Mouse (Mus musculus) heart, embryonic 11.5 days (tissue): ENCODE results near the gene Jak3. TPM values are rescaled to one million over a fixed set of nuclear protein-coding genes. Genes with fewer than 3 reads are reported as not detected.

ENCODE experiments used
- ATAC-seq: fragments of 200-750 bp; cut with Nextera tagmentation; replicated peaks from 2 replicates; pipeline ENCODE4 v1.8.0; 2017; ENCODE audit warnings: moderate library complexity; ENCODE audit not compliant: insufficient number of reproducible peaks, low FRiP score, low TSS enrichment
- H3K27ac ChIP-seq: fragments of 300-500 bp; sonication (generic); 2 replicates; pipeline ENCODE4 v1.5.1; 2014; ENCODE audit warnings: mild to moderate bottlenecking, low read depth, low read length
- H3K27me3 ChIP-seq: fragments of 300-500 bp; sonication (generic); 2 replicates; pipeline ENCODE4 v1.6.1; 2014; ENCODE audit warnings: mild to moderate bottlenecking, low read length, mixed read lengths; ENCODE audit not compliant: control insufficient read depth, insufficient read depth
- H3K36me3 ChIP-seq: fragments of 300-500 bp; sonication (generic); 2 replicates; pipeline ENCODE4 v1.6.1; 2014; ENCODE audit warnings: mild to moderate bottlenecking, low read length, moderate library complexity, mixed read lengths; ENCODE audit not compliant: control insufficient read depth, insufficient read depth
- H3K4me1 ChIP-seq: fragments of 300-500 bp; sonication (generic); 2 replicates; pipeline ENCODE4 v1.6.1; 2014; ENCODE audit warnings: low read length; ENCODE audit not compliant: control insufficient read depth, insufficient read depth
- H3K4me2 ChIP-seq: fragments of 300-500 bp; sonication (generic); 2 replicates; pipeline ENCODE4 v1.6.1; 2014; ENCODE audit warnings: mild to moderate bottlenecking, moderate library complexity
- H3K4me3 ChIP-seq: fragments of 300-500 bp; sonication (generic); 2 replicates; pipeline ENCODE4 v1.5.1; 2014; ENCODE audit warnings: low read depth, low read length
- H3K9ac ChIP-seq: fragments of 300-500 bp; sonication (generic); 2 replicates; pipeline ENCODE4 v1.6.1; 2014; ENCODE audit warnings: mild to moderate bottlenecking, low read depth, low read length, moderate library complexity
- H3K9me3 ChIP-seq: fragments of 300-500 bp; sonication (generic); replicated peaks from 2 replicates; pipeline ENCODE4 v1.6.1; 2016; ENCODE audit warnings: low read length; ENCODE audit not compliant: control insufficient read depth
- WGBS: fragments of 180-500 bp; shearing (Covaris S2); extraction: QIAGEN DNeasy Blood & Tissue Kit; methylation state at CpG from one replicate; pipeline ENCODE4 v1.1.7; 2014; ENCODE audit not compliant: insufficient replicate concordance; 5-methylcytosine and 5-hydroxymethylcytosine counted together
- polyA plus RNA-seq: library from polyadenylated mRNA; unstranded; fragments of >200 nt; fragmentation: Nextera tagmentation; extraction: Ambion mirVana; gene quantifications from 2 replicates; pipeline ENCODE4 v1.2.1, GENCODE M21; 2014

The Jak3 gene
- polyA plus RNA-seq, 1 experiment from 2014 or later = 4.9 TPM

DNA sequence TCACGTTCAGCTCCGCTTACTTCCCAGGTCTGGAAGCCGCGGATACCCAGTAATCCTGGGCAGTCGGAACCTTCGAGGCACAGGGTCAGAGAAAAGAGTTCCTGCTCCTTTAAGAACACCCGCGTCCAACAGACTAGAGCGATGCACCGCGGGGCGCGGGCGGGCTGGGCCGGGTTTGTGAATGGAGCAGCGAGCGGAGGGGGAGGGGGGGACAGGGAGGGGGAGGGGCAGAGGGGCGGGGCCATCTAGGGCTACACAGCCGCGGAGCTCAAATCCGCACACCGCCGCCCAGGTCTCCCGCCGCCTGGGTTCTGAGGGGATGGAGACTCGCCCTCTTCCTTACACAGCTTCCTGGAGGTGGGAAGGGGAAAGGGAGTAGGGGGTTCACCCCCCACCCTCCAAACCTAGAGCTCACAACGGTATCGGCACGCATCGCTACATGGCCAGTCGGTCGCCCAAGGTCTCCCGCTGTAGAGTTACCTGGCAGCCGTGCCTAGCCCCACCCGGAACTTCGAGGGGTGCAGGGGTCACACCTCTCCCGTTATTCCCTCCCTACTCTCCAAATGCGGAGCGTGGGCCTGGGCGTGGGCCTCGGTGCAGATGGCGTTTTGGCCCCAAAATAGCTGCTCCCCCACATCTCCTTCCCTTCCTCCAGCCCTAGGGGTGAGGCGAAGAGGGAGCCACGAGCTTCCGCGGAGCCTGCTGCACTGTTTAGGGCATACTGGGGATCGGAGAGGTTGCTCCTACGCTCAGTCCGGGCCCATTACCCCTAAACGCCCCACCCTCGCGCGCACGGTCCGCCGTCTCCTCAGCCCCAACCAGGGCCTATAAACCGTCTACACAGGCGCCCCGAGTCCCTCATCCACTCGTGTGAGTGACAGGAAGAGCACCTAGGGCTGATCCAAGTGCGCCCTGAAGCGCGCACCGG, 5.2 kb upstream of the Jak3 start:
- Histone ChIP-seq H3K4me1 (peaks cover 32% of the 10 kb centered on the region), H3K4me3 (peak overlapping the region; percentile 45), H3K9ac (0 out of 2 replicates have a peak overlapping the region, but pooled peaks have one; percentile 43), H3K36me3 (no peaks in the 10 kb centered on the region), H3K27ac (no peak overlapping the region), H3K9me3 (no peaks in the 10 kb centered on the region), H3K4me2 (peak overlapping the region; percentile 94), H3K27me3 (peaks cover 15% of the 10 kb centered on the region)
- 0 out of 2 replicates have a peak, but pooled peaks have one; percentile 7 for ATAC-seq
- WGBS = 1% methylated on average over 58 of the region's 64 CpGs

DNA sequence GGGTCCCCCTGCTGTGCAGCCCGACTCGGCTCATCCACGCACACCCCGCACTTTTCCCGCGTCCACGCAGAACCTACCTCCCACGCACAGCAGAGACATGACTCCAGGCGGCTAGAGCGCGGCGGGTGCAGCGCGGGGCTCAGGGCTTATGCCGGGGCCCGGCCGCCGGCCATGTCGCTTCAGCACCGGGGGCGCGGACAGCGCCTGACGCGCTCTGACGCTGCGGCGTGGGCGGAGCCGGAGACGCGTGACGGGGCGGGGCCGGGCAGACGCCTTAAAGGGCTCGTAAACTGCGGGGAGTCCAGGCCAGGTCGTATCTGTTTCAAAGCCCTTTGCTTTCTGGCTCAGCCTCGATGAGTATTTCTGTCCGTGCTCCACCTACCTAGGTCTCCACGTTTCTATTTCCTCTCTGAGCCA, 4.5 kb upstream of the Jak3 start, which contains the start of gene Unc13a:
Gene Unc13a (minus strand): TSS at position 209 of the 417 bp plus-strand sequence.
- under 1% methylated on average over 42 of the region's 42 CpGs for WGBS
- H3K9me3 ChIP-seq = no peaks in the 10 kb centered on the region
- no peak within 1 kb of the TSS for H3K27ac ChIP-seq
- peaks cover 15% of the 10 kb centered on the region for H3K27me3 ChIP-seq
- H3K4me1 ChIP-seq = peaks cover 37% of the 10 kb centered on the region
- ATAC-seq = peak; percentile 35
- H3K36me3 ChIP-seq = no peaks in the 10 kb centered on the region
- peak within 1 kb of the TSS; percentile 94 for H3K4me2 ChIP-seq
- peak within 1 kb of the TSS; percentile 45 for H3K4me3 ChIP-seq
- 0 out of 2 replicates have a peak within 1 kb of the TSS, but pooled peaks have one; percentile 18 for H3K9ac ChIP-seq

DNA sequence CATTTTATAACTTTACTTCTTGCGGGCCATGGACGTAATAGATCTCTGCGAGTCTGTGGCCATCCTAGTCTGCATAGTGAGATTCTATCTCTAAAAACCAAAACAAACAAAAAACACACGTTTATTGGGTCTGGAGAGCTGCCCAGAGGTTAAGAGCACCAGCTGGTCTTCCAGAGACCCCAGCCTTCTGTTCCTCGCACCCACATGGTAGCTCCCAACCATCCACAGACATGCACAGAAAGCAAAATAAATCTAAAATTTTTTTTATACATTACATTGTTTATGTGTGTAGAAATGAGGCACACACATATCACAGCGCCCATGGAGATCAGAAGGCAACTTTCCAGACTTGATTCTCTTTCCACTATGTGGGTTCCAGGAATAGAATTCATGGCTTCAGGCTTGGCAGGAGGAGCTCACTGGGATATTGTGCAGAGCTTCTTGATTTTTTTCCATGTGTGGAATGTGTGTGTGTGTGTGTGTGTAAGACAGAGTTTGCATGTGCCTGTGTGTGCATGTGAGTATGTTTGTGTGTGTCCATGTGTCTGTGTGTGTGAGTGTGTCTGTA, 3.8 kb upstream of the Jak3 start:
- Histone ChIP-seq H3K27me3 (peaks cover 15% of the 10 kb centered on the region), H3K9me3 (no peaks in the 10 kb centered on the region), H3K4me1 (peaks cover 36% of the 10 kb centered on the region), H3K27ac (no peak overlapping the region), H3K4me3 (peak overlapping the region; percentile 45; the same call in 1 of the 2 replicates), H3K4me2 (peak overlapping the region; percentile 94), H3K36me3 (no peaks in the 10 kb centered on the region), H3K9ac (0 out of 2 replicates have a peak overlapping the region, but pooled peaks have one; percentile 18)
- WGBS = 64% methylated on average over 6 of the region's 6 CpGs
- no peak for ATAC-seq

DNA sequence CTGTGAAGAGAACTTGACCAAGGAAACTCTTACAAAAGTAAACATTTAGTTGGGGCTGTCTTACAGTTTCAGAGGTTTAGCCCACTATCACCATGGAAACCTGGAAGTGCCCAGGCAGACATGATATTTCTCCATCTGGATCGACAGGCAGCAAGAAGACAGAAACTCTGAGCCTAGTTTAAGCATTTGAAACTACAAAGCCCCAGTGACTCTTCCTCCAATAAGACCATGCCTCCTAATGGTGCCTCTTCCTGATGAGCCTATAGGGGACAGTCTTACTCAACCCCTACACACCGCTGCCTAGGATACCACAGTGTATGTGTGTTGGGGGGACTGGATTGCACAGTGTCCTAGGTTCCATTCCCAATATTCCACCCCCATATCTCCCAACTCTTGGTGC, 2.0 kb upstream of the Jak3 start:
- no peak for ATAC-seq
- H3K4me2 ChIP-seq = no peak overlapping the region
- H3K4me1 ChIP-seq = peaks cover 22% of the 10 kb centered on the region
- H3K9ac ChIP-seq = no peak overlapping the region
- no peaks in the 10 kb centered on the region for H3K9me3 ChIP-seq
- peaks cover 33% of the 10 kb centered on the region for H3K27me3 ChIP-seq
- no peak overlapping the region for H3K27ac ChIP-seq
- H3K36me3 ChIP-seq = no peaks in the 10 kb centered on the region
- H3K4me3 ChIP-seq = no peak overlapping the region
- 60% methylated on average over 2 of the region's 2 CpGs for WGBS

DNA sequence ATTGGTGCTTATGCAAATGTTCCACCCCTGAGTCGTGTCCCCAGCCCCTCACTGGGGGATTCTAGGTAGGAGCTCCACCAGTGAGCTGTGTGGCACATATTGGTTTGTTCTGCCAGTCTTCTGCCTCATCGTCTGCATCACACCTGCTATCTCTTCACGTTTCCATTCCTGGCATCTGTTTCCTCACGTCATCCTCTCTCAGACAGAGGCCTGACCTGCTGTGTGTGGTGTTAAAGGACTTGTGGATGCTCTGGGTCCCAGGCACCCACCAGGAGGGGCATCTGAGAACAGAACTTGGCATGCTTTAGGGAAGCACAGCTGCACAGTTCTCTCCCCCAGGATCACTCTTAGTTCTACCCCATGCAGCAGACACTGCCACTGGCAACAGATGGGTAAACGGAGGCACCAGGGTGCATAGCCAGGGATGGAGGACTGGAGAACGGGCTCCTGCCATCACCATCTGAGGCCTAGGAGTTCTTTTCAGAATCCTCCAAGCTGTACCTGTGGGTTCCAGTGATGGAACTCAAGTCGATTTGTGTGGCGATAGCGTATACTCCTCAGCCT, 558 bp upstream of the Jak3 start:
- no peaks in the 10 kb centered on the region for H3K9me3 ChIP-seq
- peak overlapping the region; percentile 80 for H3K4me3 ChIP-seq
- ATAC-seq = no peak
- no peaks in the 10 kb centered on the region for H3K36me3 ChIP-seq
- 38% methylated on average over 9 of the region's 9 CpGs for WGBS
- peaks cover 42% of the 10 kb centered on the region for H3K27me3 ChIP-seq
- H3K4me2 ChIP-seq = peak overlapping the region; percentile 93
- peaks cover 23% of the 10 kb centered on the region for H3K4me1 ChIP-seq
- H3K9ac ChIP-seq = peak overlapping the region; percentile 89
- no peak overlapping the region for H3K27ac ChIP-seq

DNA sequence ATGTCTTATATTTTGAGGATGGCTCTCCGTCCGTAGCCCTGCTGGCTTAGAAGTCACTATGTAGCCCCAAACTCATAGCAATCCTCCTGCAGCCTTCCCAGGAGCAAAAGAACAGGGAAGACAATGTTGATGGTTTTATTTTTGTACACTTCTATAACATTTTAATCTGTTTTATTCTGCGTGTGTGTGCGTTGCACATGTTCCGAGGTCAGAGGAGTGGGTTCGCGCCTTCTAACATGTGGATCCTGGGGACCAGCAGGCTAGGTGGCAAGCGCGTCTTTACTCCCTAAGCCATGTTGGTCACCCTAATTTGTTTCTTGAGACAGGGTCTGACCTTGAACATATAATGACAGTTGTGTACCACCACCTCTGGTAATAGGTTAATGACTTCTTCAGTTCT, 707 bp downstream of the Jak3 start:
- WGBS = 58% methylated on average over 9 of the region's 9 CpGs
- peak overlapping the region; percentile 80 for H3K4me3 ChIP-seq
- H3K27me3 ChIP-seq = peaks cover 54% of the 10 kb centered on the region
- peak overlapping the region; percentile 93 for H3K4me2 ChIP-seq
- peaks cover 23% of the 10 kb centered on the region for H3K4me1 ChIP-seq
- 0 out of 2 replicates have a peak overlapping the region, but pooled peaks have one; percentile 3 for H3K27ac ChIP-seq
- H3K9me3 ChIP-seq = no peaks in the 10 kb centered on the region
- peak overlapping the region; percentile 89 for H3K9ac ChIP-seq
- no peak for ATAC-seq
- H3K36me3 ChIP-seq = no peaks in the 10 kb centered on the region

DNA sequence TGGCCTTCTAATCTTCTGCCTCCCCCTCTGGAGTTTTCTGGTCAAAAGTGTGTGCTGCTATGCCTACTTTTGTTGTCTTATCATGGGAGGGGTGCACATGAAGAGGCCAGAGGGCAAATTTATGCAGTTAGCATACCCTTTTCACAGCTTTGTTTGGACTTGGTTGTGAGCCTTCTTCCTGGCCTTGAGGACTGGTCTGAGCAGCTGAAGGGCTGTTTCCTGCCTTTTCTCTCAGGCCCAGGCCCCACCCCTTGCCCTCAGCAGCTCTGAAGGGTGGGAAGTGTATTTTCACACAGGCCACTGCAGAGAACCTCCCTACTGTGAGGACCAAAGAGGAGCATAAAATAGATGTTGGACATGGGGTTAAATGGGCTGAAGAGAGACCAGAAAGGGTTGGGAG, 1.5 kb downstream of the Jak3 start:
- Histone ChIP-seq H3K9ac (no peak overlapping the region), H3K4me2 (no peak overlapping the region; the same call in 1 of the 2 replicates), H3K36me3 (no peaks in the 10 kb centered on the region), H3K27me3 (peaks cover 62% of the 10 kb centered on the region), H3K27ac (no peak overlapping the region), H3K4me3 (no peak overlapping the region), H3K4me1 (peaks cover 23% of the 10 kb centered on the region), H3K9me3 (no peaks in the 10 kb centered on the region)
- no peak for ATAC-seq

DNA sequence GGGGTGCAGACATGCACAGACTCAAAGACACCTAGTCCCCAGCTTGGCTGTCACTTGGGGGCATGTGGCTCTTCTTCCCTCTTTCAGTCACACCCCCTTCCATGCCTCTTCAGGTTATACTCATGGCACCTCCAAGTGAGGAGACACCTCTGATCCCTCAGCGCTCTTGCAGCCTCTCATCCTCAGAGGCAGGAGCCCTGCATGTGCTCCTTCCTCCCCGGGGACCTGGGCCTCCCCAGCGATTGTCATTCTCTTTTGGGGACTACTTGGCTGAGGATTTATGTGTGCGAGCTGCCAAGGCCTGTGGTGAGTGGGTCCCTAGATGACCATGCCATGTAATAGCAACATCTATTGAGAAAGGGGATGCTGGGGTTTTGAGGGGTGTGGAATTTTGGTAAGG, 2.1 kb downstream of the Jak3 start:
- Histone ChIP-seq H3K9me3 (no peaks in the 10 kb centered on the region), H3K4me1 (peaks cover 23% of the 10 kb centered on the region), H3K36me3 (no peaks in the 10 kb centered on the region), H3K9ac (no peak overlapping the region), H3K4me2 (no peak overlapping the region), H3K27ac (no peak overlapping the region), H3K27me3 (peaks cover 68% of the 10 kb centered on the region), H3K4me3 (no peak overlapping the region)
- WGBS = 63% methylated on average over 4 of the region's 4 CpGs
- no peak for ATAC-seq
